Mouse (Mus musculus) CH12.LX (cell line): ENCODE measurements around the gene Csnk2a2.

Experiments
- BHLHE40 ChIP-seq: IDR thresholded peaks from 2 replicates; pipeline ENCODE4 v1.6.1; 2011; ENCODE audit warnings: mild to moderate bottlenecking, low read depth, low read length, improper control_type of control experiment
- KAT2A ChIP-seq: IDR thresholded peaks from 2 replicates; pipeline ENCODE4 v1.6.1; 2012; ENCODE audit warnings: low read length, improper control_type of control experiment, inconsistent platforms; ENCODE audit not compliant: insufficient replicate concordance
- MYC ChIP-seq: IDR thresholded peaks from 2 replicates; pipeline ENCODE4 v1.6.1; 2011; ENCODE audit warnings: low read depth, mild to moderate bottlenecking, improper control_type of control experiment, low read length
- PAX5 ChIP-seq: IDR thresholded peaks from 2 replicates; pipeline ENCODE4 v1.6.1; 2012; ENCODE audit warnings: low read length, inconsistent platforms, mixed read lengths
- POLR2A ChIP-seq: IDR thresholded peaks from 2 replicates; pipeline ENCODE4 v1.6.1; 2011; ENCODE audit warnings: low read depth, mild to moderate bottlenecking, improper control_type of control experiment, low read length
- POLR2AphosphoS2 ChIP-seq: IDR thresholded peaks from 2 replicates; pipeline ENCODE4 v1.6.1; 2011; ENCODE audit warnings: low read depth, low read length, improper control_type of control experiment
- ZC3H11A ChIP-seq: IDR thresholded peaks from 2 replicates; pipeline ENCODE4 v1.6.1; 2012; ENCODE audit warnings: low read depth, mild to moderate bottlenecking, inconsistent platforms, low read length, improper control_type of control experiment
- ZNF384 ChIP-seq: IDR thresholded peaks from 2 replicates; pipeline ENCODE4 v1.6.1; 2012; ENCODE audit warnings: low read depth, low read length, improper control_type of control experiment, inconsistent platforms

GRCm38 (mm10) chr8:95528750-95529310 is 39.0 kb upstream of the Csnk2a2 start:
- TF ChIP-seq MYC (no peak), POLR2A (no peak), KAT2A (no peak), ZC3H11A (no peak), POLR2AphosphoS2 (no peak), ZNF384 (no peak), BHLHE40 (no peak), PAX5 (no peak)
